Mouse (Mus musculus): ENCODE measurements around the gene Slc37a4. TPM values are rescaled to one million over a fixed set of nuclear protein-coding genes. Genes with fewer than 3 reads are reported as not detected.

The Slc37a4 gene
- polyA plus RNA-seq (2014; fragmentation: Nextera tagmentation; extraction: Ambion mirVana), result 10.1 and 10.6 TPM in 2 replicates

DNA sequence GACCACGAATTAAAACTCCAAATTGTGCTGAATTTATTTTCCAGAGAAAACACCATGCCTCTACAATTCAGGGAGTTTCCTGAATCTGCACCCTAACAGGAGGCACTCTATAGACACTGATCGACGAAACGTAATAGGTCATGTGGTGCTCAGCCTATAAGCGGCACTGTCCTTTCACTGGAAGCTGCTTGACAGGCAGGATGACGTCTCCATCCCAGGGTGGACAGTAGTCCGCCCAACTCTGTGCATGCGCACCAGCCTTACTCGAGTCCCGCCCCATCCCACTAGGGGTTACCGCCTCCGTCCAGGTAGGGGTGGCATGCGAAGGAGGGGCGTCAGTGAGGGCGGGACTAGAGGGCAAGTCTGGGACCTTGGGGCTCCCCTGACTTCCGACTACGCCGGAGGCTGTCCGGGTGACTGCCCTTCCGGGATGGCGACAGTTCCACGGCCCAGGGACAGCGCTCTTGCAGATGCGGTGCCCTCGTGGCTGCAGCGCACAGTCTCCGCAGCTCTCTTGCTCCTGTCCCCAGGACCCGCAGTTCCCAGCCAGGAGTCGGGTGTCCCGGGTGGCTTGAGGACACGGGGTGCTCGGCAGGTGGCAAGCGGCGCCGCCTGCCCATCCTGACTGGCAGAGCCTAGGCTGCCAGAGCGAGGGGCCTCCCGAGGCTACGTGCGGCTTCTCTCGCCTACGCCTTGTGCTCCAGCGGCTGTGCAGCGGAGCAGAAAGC, at the start of gene Slc37a4:
Gene Slc37a4 (plus strand): TSS at position 169 of the 728 bp plus-strand sequence.
- no peaks in the 10 kb centered on the region for H3K9me3 ChIP-seq (ENCODE audit: control insufficient read depth, low read length)
- H3K4me1 ChIP-seq (ENCODE audit: control insufficient read depth, insufficient read depth, low read length), result peaks cover 9% of the 10 kb centered on the region; the same call in 1 of the 2 replicates
- H3K27ac ChIP-seq (replicated peaks; ENCODE audit: low read depth, low read length), result no peak within 1 kb of the TSS
- ATAC-seq (ENCODE audit: insufficient number of reproducible peaks, low FRiP score, low TSS enrichment, low read depth) (peak; percentile 91), DNase-seq (ENCODE audit: low spot score) (peak; percentile 85)
- WGBS, result under 1% methylated on average over 43 of the region's 43 CpGs
- H3K4me3 ChIP-seq (ENCODE audit: low read depth, low read length), result peak within 1 kb of the TSS; percentile 63
- peak within 1 kb of the TSS; percentile 77 for H3K9ac ChIP-seq (ENCODE audit: low read length)
- peaks cover 11% of the 10 kb centered on the region; the same call in 1 of the 2 replicates for H3K36me3 ChIP-seq (ENCODE audit: control insufficient read depth, insufficient read depth, low read length)
- 0 out of 2 replicates have a peak, but pooled peaks cover 2% of the 10 kb centered on the region for H3K27me3 ChIP-seq (ENCODE audit: control insufficient read depth, insufficient read depth, low read length)
- H3K4me2 ChIP-seq (ENCODE audit: low read depth, severe bottlenecking), result peak within 1 kb of the TSS; percentile 96

GRCm38 (mm10) chr9:44347166-44347565, 49.5 kb upstream of the Slc37a4 start:
- Histone ChIP-seq H3K36me3 (ENCODE audit: control insufficient read depth, insufficient read depth, low read length) (peaks cover 19% of the 10 kb centered on the region), H3K27ac (replicated peaks; ENCODE audit: low read depth, low read length) (no peak overlapping the region), H3K4me1 (ENCODE audit: control insufficient read depth, insufficient read depth, low read length) (no peaks in the 10 kb centered on the region; the same call in none of the 2 replicates), H3K4me2 (ENCODE audit: low read depth, severe bottlenecking) (no peak overlapping the region), H3K9ac (ENCODE audit: low read length) (no peak overlapping the region), H3K27me3 (ENCODE audit: control insufficient read depth, insufficient read depth, low read length) (no peaks in the 10 kb centered on the region), H3K4me3 (ENCODE audit: low read depth, low read length) (no peak overlapping the region), H3K9me3 (ENCODE audit: control insufficient read depth, low read length) (no peaks in the 10 kb centered on the region)
- 96% methylated on average over 9 of the region's 9 CpGs for WGBS
- no peak for DNase-seq (ENCODE audit: low spot score)
- no peak for ATAC-seq (ENCODE audit: insufficient number of reproducible peaks, low FRiP score, low TSS enrichment, low read depth)

- Histone ChIP-seq H3K27ac (replicated peaks; ENCODE audit: low read depth, low read length) (no peak overlapping the region), H3K4me1 (ENCODE audit: control insufficient read depth, insufficient read depth, low read length) (no peaks in the 10 kb centered on the region; the same call in 1 of the 2 replicates), H3K36me3 (ENCODE audit: control insufficient read depth, insufficient read depth, low read length) (peaks cover 23% of the 10 kb centered on the region), H3K27me3 (ENCODE audit: control insufficient read depth, insufficient read depth, low read length) (no peaks in the 10 kb centered on the region), H3K9me3 (ENCODE audit: control insufficient read depth, low read length) (no peaks in the 10 kb centered on the region), H3K4me3 (ENCODE audit: low read depth, low read length) (no peak overlapping the region), H3K9ac (ENCODE audit: low read length) (no peak overlapping the region), H3K4me2 (ENCODE audit: low read depth, severe bottlenecking) (no peak overlapping the region)
- ATAC-seq (ENCODE audit: insufficient number of reproducible peaks, low FRiP score, low TSS enrichment, low read depth) (no peak), DNase-seq (ENCODE audit: low spot score) (no peak)
- 85% methylated on average over 4 of the region's 4 CpGs for WGBS
Observed at GRCm38 (mm10) chr9:44347621-44348020, 49.0 kb upstream of the Slc37a4 start.

DNA sequence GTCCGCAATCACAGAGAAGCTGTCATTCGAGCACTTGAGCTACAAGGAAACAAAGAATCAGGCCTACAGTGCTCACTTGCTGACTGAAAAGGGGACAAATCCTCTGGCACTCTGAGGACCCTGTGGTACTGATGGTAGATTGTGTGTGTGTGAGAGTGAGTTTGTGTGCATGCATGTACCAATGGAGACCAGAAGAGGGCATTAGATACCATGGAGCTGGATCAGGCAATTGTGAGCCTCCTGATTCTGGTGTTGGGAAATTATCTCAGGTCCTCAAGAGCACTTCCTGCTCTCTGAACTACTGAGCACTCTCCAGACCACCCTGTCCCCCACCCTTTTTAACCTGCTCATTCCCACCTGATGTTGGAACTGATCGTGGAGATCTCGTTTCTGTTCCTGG, 48.1 kb upstream of the Slc37a4 start:
- Histone ChIP-seq H3K9me3 (ENCODE audit: control insufficient read depth, low read length) (no peaks in the 10 kb centered on the region), H3K4me3 (ENCODE audit: low read depth, low read length) (no peak overlapping the region), H3K9ac (ENCODE audit: low read length) (no peak overlapping the region), H3K27me3 (ENCODE audit: control insufficient read depth, insufficient read depth, low read length) (no peaks in the 10 kb centered on the region), H3K4me2 (ENCODE audit: low read depth, severe bottlenecking) (no peak overlapping the region), H3K4me1 (ENCODE audit: control insufficient read depth, insufficient read depth, low read length) (no peaks in the 10 kb centered on the region), H3K27ac (replicated peaks; ENCODE audit: low read depth, low read length) (no peak overlapping the region), H3K36me3 (ENCODE audit: control insufficient read depth, insufficient read depth, low read length) (peaks cover 28% of the 10 kb centered on the region)
- DNase-seq (ENCODE audit: low spot score) (no peak), ATAC-seq (ENCODE audit: insufficient number of reproducible peaks, low FRiP score, low TSS enrichment, low read depth) (no peak)
- 91% methylated on average over 4 of the region's 4 CpGs for WGBS

- H3K27me3 ChIP-seq (ENCODE audit: control insufficient read depth, insufficient read depth, low read length), result no peaks in the 10 kb centered on the region
- H3K9me3 ChIP-seq (ENCODE audit: control insufficient read depth, low read length), result no peaks in the 10 kb centered on the region
- no peak overlapping the region for H3K4me2 ChIP-seq (ENCODE audit: low read depth, severe bottlenecking)
- peak overlapping the region; percentile 17; the same call in 1 of the 2 replicates for H3K9ac ChIP-seq (ENCODE audit: low read length)
- no peak overlapping the region for H3K4me3 ChIP-seq (ENCODE audit: low read depth, low read length)
- H3K27ac ChIP-seq (replicated peaks; ENCODE audit: low read depth, low read length), result no peak overlapping the region
- no peaks in the 10 kb centered on the region for H3K4me1 ChIP-seq (ENCODE audit: control insufficient read depth, insufficient read depth, low read length)
- 93% methylated on average over 4 of the region's 4 CpGs for WGBS
- DNase-seq (ENCODE audit: low spot score) (no peak), ATAC-seq (ENCODE audit: insufficient number of reproducible peaks, low FRiP score, low TSS enrichment, low read depth) (no peak)
- H3K36me3 ChIP-seq (ENCODE audit: control insufficient read depth, insufficient read depth, low read length), result peaks cover 49% of the 10 kb centered on the region
Observed at GRCm38 (mm10) chr9:44351396-44351795, 45.3 kb upstream of the Slc37a4 start.

DNA sequence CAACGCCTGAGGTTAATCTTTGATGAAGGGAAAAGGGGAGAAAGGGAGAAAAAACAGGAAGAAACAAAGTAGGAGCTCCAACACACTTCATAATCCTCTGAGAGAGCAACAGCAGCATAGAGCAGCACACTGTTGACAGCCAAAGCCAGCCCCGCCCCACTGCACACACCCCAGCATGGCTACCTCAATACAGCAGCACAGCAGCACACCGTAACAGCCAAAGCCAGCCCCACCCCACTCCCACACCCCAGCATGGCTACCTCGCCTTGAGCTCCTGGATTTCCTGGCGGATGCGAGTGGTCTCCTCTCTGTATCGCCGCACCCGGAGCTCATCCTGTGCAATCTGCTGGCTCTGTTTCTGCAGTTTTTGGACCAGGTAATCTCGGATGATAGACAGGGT, 44.3 kb upstream of the Slc37a4 start:
- Histone ChIP-seq H3K36me3 (ENCODE audit: control insufficient read depth, insufficient read depth, low read length) (peaks cover 53% of the 10 kb centered on the region), H3K27ac (replicated peaks; ENCODE audit: low read depth, low read length) (no peak overlapping the region), H3K27me3 (ENCODE audit: control insufficient read depth, insufficient read depth, low read length) (no peaks in the 10 kb centered on the region), H3K4me1 (ENCODE audit: control insufficient read depth, insufficient read depth, low read length) (no peaks in the 10 kb centered on the region), H3K4me3 (ENCODE audit: low read depth, low read length) (no peak overlapping the region), H3K4me2 (ENCODE audit: low read depth, severe bottlenecking) (no peak overlapping the region), H3K9me3 (ENCODE audit: control insufficient read depth, low read length) (no peaks in the 10 kb centered on the region), H3K9ac (ENCODE audit: low read length) (no peak overlapping the region; the same call in 1 of the 2 replicates)
- WGBS, result 93% methylated on average over 10 of the region's 10 CpGs
- DNase-seq (ENCODE audit: low spot score), result no peak
- no peak for ATAC-seq (ENCODE audit: insufficient number of reproducible peaks, low FRiP score, low TSS enrichment, low read depth)

DNA sequence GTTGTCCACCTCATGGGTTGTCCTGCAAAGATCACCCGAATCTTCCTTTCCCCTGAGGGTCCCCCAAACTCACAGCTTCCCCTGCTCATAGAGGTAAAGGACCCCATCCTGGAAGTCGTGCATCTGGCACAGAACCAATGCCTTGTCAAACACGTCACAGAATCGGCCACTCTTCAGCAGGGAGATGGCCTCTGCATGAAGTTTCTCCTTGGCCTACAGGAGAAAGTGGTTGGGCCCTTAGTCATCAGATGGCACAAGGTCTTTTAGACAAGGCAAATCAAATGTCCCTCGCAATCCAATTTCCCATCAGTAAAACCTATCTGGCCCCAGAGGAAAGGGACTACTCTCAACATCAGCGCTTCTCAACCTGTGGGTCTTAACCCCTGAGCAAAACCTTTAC, 43.5 kb upstream of the Slc37a4 start:
- Histone ChIP-seq H3K27ac (replicated peaks; ENCODE audit: low read depth, low read length) (no peak overlapping the region), H3K27me3 (ENCODE audit: control insufficient read depth, insufficient read depth, low read length) (no peaks in the 10 kb centered on the region), H3K4me2 (ENCODE audit: low read depth, severe bottlenecking) (no peak overlapping the region), H3K4me1 (ENCODE audit: control insufficient read depth, insufficient read depth, low read length) (no peaks in the 10 kb centered on the region), H3K9me3 (ENCODE audit: control insufficient read depth, low read length) (no peaks in the 10 kb centered on the region), H3K9ac (ENCODE audit: low read length) (no peak overlapping the region), H3K4me3 (ENCODE audit: low read depth, low read length) (no peak overlapping the region), H3K36me3 (ENCODE audit: control insufficient read depth, insufficient read depth, low read length) (peaks cover 51% of the 10 kb centered on the region)
- WGBS, result 94% methylated on average over 6 of the region's 6 CpGs
- DNase-seq (ENCODE audit: low spot score) (no peak), ATAC-seq (ENCODE audit: insufficient number of reproducible peaks, low FRiP score, low TSS enrichment, low read depth) (no peak)

DNA sequence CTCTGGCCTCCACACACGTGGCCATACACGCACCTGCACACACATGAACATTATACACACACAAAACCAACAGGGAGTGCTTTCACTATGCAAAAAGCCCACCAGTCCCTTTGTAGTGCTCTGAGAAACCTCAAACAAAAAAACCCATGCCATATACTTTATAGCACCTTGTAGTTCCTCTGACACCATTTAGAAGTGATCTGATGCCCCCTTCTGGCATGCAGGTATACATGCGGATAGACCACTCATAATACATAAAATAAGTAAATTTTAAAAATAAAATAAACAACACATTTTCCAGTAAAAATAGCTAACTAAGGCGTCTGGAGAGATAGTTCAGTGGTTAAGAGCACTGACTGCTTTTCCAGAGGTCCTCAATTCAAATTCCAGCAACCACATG, 39.4 kb upstream of the Slc37a4 start:
- no peak for DNase-seq (ENCODE audit: low spot score)
- Histone ChIP-seq H3K4me1 (ENCODE audit: control insufficient read depth, insufficient read depth, low read length) (0 out of 2 replicates have a peak, but pooled peaks cover 4% of the 10 kb centered on the region), H3K9me3 (ENCODE audit: control insufficient read depth, low read length) (no peaks in the 10 kb centered on the region), H3K27me3 (ENCODE audit: control insufficient read depth, insufficient read depth, low read length) (no peaks in the 10 kb centered on the region), H3K4me3 (ENCODE audit: low read depth, low read length) (no peak overlapping the region), H3K9ac (ENCODE audit: low read length) (no peak overlapping the region), H3K4me2 (ENCODE audit: low read depth, severe bottlenecking) (no peak overlapping the region), H3K36me3 (ENCODE audit: control insufficient read depth, insufficient read depth, low read length) (peaks cover 39% of the 10 kb centered on the region), H3K27ac (replicated peaks; ENCODE audit: low read depth, low read length) (no peak overlapping the region)
- WGBS, result 79% methylated on average over 4 of the region's 4 CpGs
- ATAC-seq (ENCODE audit: insufficient number of reproducible peaks, low FRiP score, low TSS enrichment, low read depth), result no peak

Measured in limb, embryonic 11.5 days (tissue).